Mouse (Mus musculus): ENCODE data around the gene Ank2. TPM values are rescaled to one million over a fixed set of nuclear protein-coding genes. Genes with fewer than 3 reads are reported as not detected.

Gene Ank2
- polyA plus RNA-seq, 1 experiment from 2014 or later, result 37.0 TPM

- H3K9ac ChIP-seq (ENCODE audit: low read length), result no peak overlapping the region
- 45% methylated on average over 1 of the region's 1 CpGs for WGBS
- DNase-seq (ENCODE audit: low spot score), result no peak
- H3K36me3 ChIP-seq (ENCODE audit: control insufficient read depth, insufficient read depth, low read length), result no peaks in the 10 kb centered on the region
- no peaks in the 10 kb centered on the region for H3K4me1 ChIP-seq (replicated peaks; ENCODE audit: control insufficient read depth, insufficient read depth, low read length)
- no peak overlapping the region for H3K4me2 ChIP-seq (ENCODE audit: low read length)
- H3K27ac ChIP-seq (ENCODE audit: low read depth), result no peak overlapping the region
- H3K4me3 ChIP-seq (ENCODE audit: low read depth, low read length), result no peak overlapping the region
- H3K27me3 ChIP-seq (replicated peaks; ENCODE audit: control insufficient read depth, insufficient read depth, low read length), result no peaks in the 10 kb centered on the region
- no peaks in the 10 kb centered on the region for H3K9me3 ChIP-seq (ENCODE audit: control insufficient read depth, low read length)
- no peak for ATAC-seq (replicated peaks; ENCODE audit: low FRiP score, low TSS enrichment, low read depth)
These were observed 546.5 kb downstream of the Ank2 start for GRCm38 (mm10) chr3:126952698-126953097.

GRCm38 (mm10) chr3:126946591-126946990 is 552.6 kb downstream of the Ank2 start:
- DNase-seq (ENCODE audit: low spot score) (no peak), ATAC-seq (replicated peaks; ENCODE audit: low FRiP score, low TSS enrichment, low read depth) (no peak)
- Histone ChIP-seq H3K36me3 (ENCODE audit: control insufficient read depth, insufficient read depth, low read length) (peaks cover 3% of the 10 kb centered on the region; the same call in 1 of the 2 replicates), H3K4me2 (ENCODE audit: low read length) (no peak overlapping the region), H3K27ac (ENCODE audit: low read depth) (no peak overlapping the region), H3K4me1 (replicated peaks; ENCODE audit: control insufficient read depth, insufficient read depth, low read length) (no peaks in the 10 kb centered on the region), H3K9me3 (ENCODE audit: control insufficient read depth, low read length) (no peaks in the 10 kb centered on the region), H3K27me3 (replicated peaks; ENCODE audit: control insufficient read depth, insufficient read depth, low read length) (no peaks in the 10 kb centered on the region), H3K9ac (ENCODE audit: low read length) (no peak overlapping the region), H3K4me3 (ENCODE audit: low read depth, low read length) (no peak overlapping the region)
- 94% methylated on average over 10 of the region's 10 CpGs for WGBS

- Histone ChIP-seq H3K36me3 (ENCODE audit: control insufficient read depth, insufficient read depth, low read length) (peaks cover 3% of the 10 kb centered on the region; the same call in 1 of the 2 replicates), H3K4me3 (ENCODE audit: low read depth, low read length) (no peak overlapping the region), H3K9ac (ENCODE audit: low read length) (no peak overlapping the region), H3K9me3 (ENCODE audit: control insufficient read depth, low read length) (no peaks in the 10 kb centered on the region), H3K4me2 (ENCODE audit: low read length) (no peak overlapping the region), H3K4me1 (replicated peaks; ENCODE audit: control insufficient read depth, insufficient read depth, low read length) (no peaks in the 10 kb centered on the region), H3K27ac (ENCODE audit: low read depth) (no peak overlapping the region), H3K27me3 (replicated peaks; ENCODE audit: control insufficient read depth, insufficient read depth, low read length) (no peaks in the 10 kb centered on the region)
- DNase-seq (ENCODE audit: low spot score), result no peak
- no peak for ATAC-seq (replicated peaks; ENCODE audit: low FRiP score, low TSS enrichment, low read depth)
- WGBS, result 58% methylated on average over 4 of the region's 4 CpGs
These were observed 554.3 kb downstream of the Ank2 start for GRCm38 (mm10) chr3:126944838-126945237.

GRCm38 (mm10) chr3:126944081-126944480 is 555.1 kb downstream of the Ank2 start:
- Histone ChIP-seq H3K4me3 (ENCODE audit: low read depth, low read length) (no peak overlapping the region), H3K27me3 (replicated peaks; ENCODE audit: control insufficient read depth, insufficient read depth, low read length) (no peaks in the 10 kb centered on the region), H3K4me2 (ENCODE audit: low read length) (no peak overlapping the region), H3K4me1 (replicated peaks; ENCODE audit: control insufficient read depth, insufficient read depth, low read length) (no peaks in the 10 kb centered on the region), H3K27ac (ENCODE audit: low read depth) (no peak overlapping the region), H3K9me3 (ENCODE audit: control insufficient read depth, low read length) (no peaks in the 10 kb centered on the region), H3K9ac (ENCODE audit: low read length) (no peak overlapping the region), H3K36me3 (ENCODE audit: control insufficient read depth, insufficient read depth, low read length) (peaks cover 3% of the 10 kb centered on the region; the same call in 1 of the 2 replicates)
- DNase-seq (ENCODE audit: low spot score), result no peak
- ATAC-seq (replicated peaks; ENCODE audit: low FRiP score, low TSS enrichment, low read depth), result no peak
- 68% methylated on average over 11 of the region's 11 CpGs for WGBS

- no peaks in the 10 kb centered on the region for H3K9me3 ChIP-seq (ENCODE audit: control insufficient read depth, low read length)
- H3K9ac ChIP-seq (ENCODE audit: low read length), result no peak overlapping the region
- no peaks in the 10 kb centered on the region for H3K4me1 ChIP-seq (replicated peaks; ENCODE audit: control insufficient read depth, insufficient read depth, low read length)
- H3K27ac ChIP-seq (ENCODE audit: low read depth), result no peak overlapping the region
- no peak for DNase-seq (ENCODE audit: low spot score)
- H3K4me2 ChIP-seq (ENCODE audit: low read length), result no peak overlapping the region
- no peak for ATAC-seq (replicated peaks; ENCODE audit: low FRiP score, low TSS enrichment, low read depth)
- WGBS, result 89% methylated on average over 5 of the region's 5 CpGs
- no peaks in the 10 kb centered on the region for H3K27me3 ChIP-seq (replicated peaks; ENCODE audit: control insufficient read depth, insufficient read depth, low read length)
- peaks cover 3% of the 10 kb centered on the region; the same call in 1 of the 2 replicates for H3K36me3 ChIP-seq (ENCODE audit: control insufficient read depth, insufficient read depth, low read length)
- H3K4me3 ChIP-seq (ENCODE audit: low read depth, low read length), result no peak overlapping the region
These were observed 558.7 kb downstream of the Ank2 start for GRCm38 (mm10) chr3:126940452-126940851.

- ATAC-seq (replicated peaks; ENCODE audit: low FRiP score, low TSS enrichment, low read depth) (no peak), DNase-seq (ENCODE audit: low spot score) (no peak)
- H3K9ac ChIP-seq (ENCODE audit: low read length), result no peak overlapping the region
- H3K27ac ChIP-seq (ENCODE audit: low read depth), result no peak overlapping the region
- no peaks in the 10 kb centered on the region for H3K9me3 ChIP-seq (ENCODE audit: control insufficient read depth, low read length)
- H3K4me1 ChIP-seq (replicated peaks; ENCODE audit: control insufficient read depth, insufficient read depth, low read length), result no peaks in the 10 kb centered on the region
- no peaks in the 10 kb centered on the region for H3K27me3 ChIP-seq (replicated peaks; ENCODE audit: control insufficient read depth, insufficient read depth, low read length)
- peaks cover 21% of the 10 kb centered on the region for H3K36me3 ChIP-seq (ENCODE audit: control insufficient read depth, insufficient read depth, low read length)
- H3K4me3 ChIP-seq (ENCODE audit: low read depth, low read length), result no peak overlapping the region
- 74% methylated on average over 4 of the region's 4 CpGs for WGBS
- H3K4me2 ChIP-seq (ENCODE audit: low read length), result no peak overlapping the region
These were observed 567.2 kb downstream of the Ank2 start for GRCm38 (mm10) chr3:126931884-126932506.

GRCm38 (mm10) chr3:126923575-126924382 is 575.4 kb downstream of the Ank2 start:
- H3K4me2 ChIP-seq (ENCODE audit: low read length), result no peak overlapping the region
- 73% methylated on average over 12 of the region's 12 CpGs for WGBS
- H3K27me3 ChIP-seq (replicated peaks; ENCODE audit: control insufficient read depth, insufficient read depth, low read length), result no peaks in the 10 kb centered on the region
- ATAC-seq (replicated peaks; ENCODE audit: low FRiP score, low TSS enrichment, low read depth), result no peak
- H3K27ac ChIP-seq (ENCODE audit: low read depth), result no peak overlapping the region
- no peak overlapping the region for H3K4me3 ChIP-seq (ENCODE audit: low read depth, low read length)
- H3K9ac ChIP-seq (ENCODE audit: low read length), result no peak overlapping the region
- DNase-seq (ENCODE audit: low spot score), result no peak
- no peaks in the 10 kb centered on the region for H3K9me3 ChIP-seq (ENCODE audit: control insufficient read depth, low read length)
- H3K36me3 ChIP-seq (ENCODE audit: control insufficient read depth, insufficient read depth, low read length), result peaks cover 5% of the 10 kb centered on the region; the same call in 1 of the 2 replicates
- no peaks in the 10 kb centered on the region for H3K4me1 ChIP-seq (replicated peaks; ENCODE audit: control insufficient read depth, insufficient read depth, low read length)

GRCm38 (mm10) chr3:126921941-126922340 is 577.2 kb downstream of the Ank2 start:
- no peaks in the 10 kb centered on the region for H3K4me1 ChIP-seq (replicated peaks; ENCODE audit: control insufficient read depth, insufficient read depth, low read length)
- 68% methylated on average over 3 of the region's 3 CpGs for WGBS
- DNase-seq (ENCODE audit: low spot score) (no peak), ATAC-seq (replicated peaks; ENCODE audit: low FRiP score, low TSS enrichment, low read depth) (no peak)
- peaks cover 4% of the 10 kb centered on the region; the same call in 1 of the 2 replicates for H3K36me3 ChIP-seq (ENCODE audit: control insufficient read depth, insufficient read depth, low read length)
- no peaks in the 10 kb centered on the region for H3K27me3 ChIP-seq (replicated peaks; ENCODE audit: control insufficient read depth, insufficient read depth, low read length)
- no peak overlapping the region for H3K4me2 ChIP-seq (ENCODE audit: low read length)
- H3K9me3 ChIP-seq (ENCODE audit: control insufficient read depth, low read length), result no peaks in the 10 kb centered on the region
- H3K27ac ChIP-seq (ENCODE audit: low read depth), result no peak overlapping the region
- no peak overlapping the region for H3K4me3 ChIP-seq (ENCODE audit: low read depth, low read length)
- no peak overlapping the region for H3K9ac ChIP-seq (ENCODE audit: low read length)
